Mouse (Mus musculus): Measurements from ENCODE around the gene Angpt4. TPM values are rescaled to one million over a fixed set of nuclear protein-coding genes. Genes with fewer than 3 reads are reported as not detected.

Angpt4 gene
- polyA plus RNA-seq, 1 experiment from 2014 or later: 0.06 TPM

GRCm38 (mm10) chr2:151948311-151948710, 37.3 kb downstream of the Angpt4 start:
- WGBS: 84% methylated on average over 7 of the region's 7 CpGs

DNA sequence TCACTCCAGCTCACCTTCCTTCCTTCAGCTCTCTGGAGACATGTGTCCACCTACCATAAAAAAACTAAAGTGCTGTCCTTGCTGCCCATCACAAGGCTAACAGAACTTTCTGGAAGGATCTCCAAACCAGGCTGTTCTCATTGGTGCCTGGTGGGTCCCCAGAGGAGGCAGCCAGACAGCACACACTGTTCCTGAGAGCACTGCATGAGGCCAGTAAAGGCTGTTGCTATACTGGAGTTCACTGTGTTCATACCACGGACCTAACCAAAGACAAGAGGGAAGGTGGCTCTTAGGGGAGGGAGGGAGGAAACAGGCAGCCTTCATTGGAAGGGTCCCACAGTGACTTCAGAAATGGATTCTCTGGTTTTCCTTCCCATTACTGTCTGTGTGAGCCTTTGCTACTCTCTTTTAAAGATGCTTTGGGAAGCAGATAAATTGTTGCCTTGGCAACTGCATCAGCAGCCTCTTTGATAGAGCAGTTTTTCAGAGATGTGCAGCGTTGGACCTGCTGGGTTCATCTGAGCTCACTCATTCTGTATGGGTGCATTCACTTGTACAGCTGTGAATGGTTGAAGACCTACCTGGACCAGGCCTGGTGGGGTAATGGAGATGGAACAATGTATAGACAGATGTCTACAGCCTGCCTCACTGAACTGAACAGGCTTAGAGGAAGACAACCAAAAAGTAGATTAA, 38.2 kb downstream of the Angpt4 start:
- Histone ChIP-seq H3K27ac (no peak overlapping the region), H3K4me3 (no peak overlapping the region)
- WGBS: 69% methylated on average over 2 of the region's 2 CpGs

More at GRCm38 (mm10) chr2:151948311-151948710, 37.3 kb downstream of the Angpt4 start:
- Histone ChIP-seq H3K9me3 (no peaks in the 10 kb centered on the region), H3K4me3 (no peak overlapping the region), H3K27me3 (ENCODE audit: poor library complexity, severe bottlenecking) (no peaks in the 10 kb centered on the region), H3K36me3 (replicated peaks) (no peaks in the 10 kb centered on the region), H3K4me1 (no peaks in the 10 kb centered on the region), H3K27ac (no peak overlapping the region)
- no peak for DNase-seq (ENCODE audit: extremely low spot score, low spot score)

GRCm38 (mm10) chr2:151953665-151954064, 42.7 kb downstream of the Angpt4 start:
- Histone ChIP-seq H3K4me1 (peaks cover under 1% of the 10 kb centered on the region), H3K9me3 (no peaks in the 10 kb centered on the region), H3K4me3 (no peak overlapping the region), H3K27ac (no peak overlapping the region), H3K27me3 (ENCODE audit: poor library complexity, severe bottlenecking) (no peaks in the 10 kb centered on the region), H3K36me3 (replicated peaks) (no peaks in the 10 kb centered on the region)
- no peak for DNase-seq (ENCODE audit: extremely low spot score, low spot score)
- 91% methylated on average over 8 of the region's 8 CpGs for WGBS

More for the DNA sequence above, 38.2 kb downstream of the Angpt4 start:
- H3K4me1 ChIP-seq: no peaks in the 10 kb centered on the region
- H3K27me3 ChIP-seq (ENCODE audit: poor library complexity, severe bottlenecking): no peaks in the 10 kb centered on the region
- no peaks in the 10 kb centered on the region for H3K36me3 ChIP-seq (replicated peaks)
- no peak for DNase-seq (ENCODE audit: extremely low spot score, low spot score)
- no peaks in the 10 kb centered on the region for H3K9me3 ChIP-seq

- Histone ChIP-seq H3K4me1 (peaks cover 27% of the 10 kb centered on the region), H3K27ac (no peak overlapping the region), H3K36me3 (replicated peaks) (no peaks in the 10 kb centered on the region), H3K9me3 (no peaks in the 10 kb centered on the region), H3K27me3 (ENCODE audit: poor library complexity, severe bottlenecking) (no peaks in the 10 kb centered on the region; the same call in 1 of the 2 replicates), H3K4me3 (no peak overlapping the region)
- WGBS: 86% methylated on average over 4 of the region's 4 CpGs
- DNase-seq (ENCODE audit: extremely low spot score, low spot score): no peak
Observed at GRCm38 (mm10) chr2:151956500-151957137, 45.6 kb downstream of the Angpt4 start.

DNA sequence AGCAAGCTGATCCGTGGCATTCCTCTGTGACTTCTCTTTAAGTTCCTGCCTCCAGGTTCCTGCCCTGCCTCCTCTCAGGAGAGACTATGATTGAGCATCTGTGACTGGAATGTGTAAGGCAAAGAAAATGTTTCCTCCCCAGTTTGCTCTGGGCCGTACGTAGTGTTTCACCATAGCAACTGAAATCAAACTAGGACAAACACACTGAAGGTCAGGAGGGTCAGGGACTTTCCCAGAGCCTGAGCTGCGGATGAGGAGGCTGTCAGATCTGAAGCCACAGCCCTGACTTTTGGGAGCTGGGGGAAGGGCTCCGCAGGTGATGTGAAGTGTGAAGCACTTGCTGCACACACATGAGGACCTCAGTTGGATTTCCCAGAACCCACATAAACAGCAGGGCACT, 48.3 kb downstream of the Angpt4 start:
- no peaks in the 10 kb centered on the region for H3K36me3 ChIP-seq (replicated peaks)
- no peak overlapping the region for H3K4me3 ChIP-seq
- 43% methylated on average over 5 of the region's 5 CpGs for WGBS
- peaks cover 54% of the 10 kb centered on the region for H3K4me1 ChIP-seq
- H3K27me3 ChIP-seq (ENCODE audit: poor library complexity, severe bottlenecking): peaks cover 16% of the 10 kb centered on the region
- H3K27ac ChIP-seq: no peak overlapping the region
- no peak for DNase-seq (ENCODE audit: extremely low spot score, low spot score)
- H3K9me3 ChIP-seq: no peaks in the 10 kb centered on the region

- WGBS: 48% methylated on average over 9 of the region's 9 CpGs
- H3K4me3 ChIP-seq: no peak overlapping the region
- H3K4me1 ChIP-seq: peaks cover 72% of the 10 kb centered on the region
- peak overlapping the region; percentile 31 for H3K27ac ChIP-seq
- DNase-seq (ENCODE audit: extremely low spot score, low spot score): no peak
- no peaks in the 10 kb centered on the region for H3K9me3 ChIP-seq
- H3K36me3 ChIP-seq (replicated peaks): no peaks in the 10 kb centered on the region
- H3K27me3 ChIP-seq (ENCODE audit: poor library complexity, severe bottlenecking): peaks cover 35% of the 10 kb centered on the region
Observed at GRCm38 (mm10) chr2:151961284-151962196, 50.5 kb downstream of the Angpt4 start.

- Histone ChIP-seq H3K4me1 (peaks cover 81% of the 10 kb centered on the region), H3K36me3 (replicated peaks) (peaks cover 2% of the 10 kb centered on the region), H3K27ac (0 out of 2 replicates have a peak overlapping the region, but pooled peaks have one; percentile 31), H3K27me3 (ENCODE audit: poor library complexity, severe bottlenecking) (peaks cover 38% of the 10 kb centered on the region), H3K4me3 (no peak overlapping the region), H3K9me3 (no peaks in the 10 kb centered on the region)
- 73% methylated on average over 10 of the region's 10 CpGs for WGBS
- no peak for DNase-seq (ENCODE audit: extremely low spot score, low spot score)
Observed at GRCm38 (mm10) chr2:151962474-151962873, 51.5 kb downstream of the Angpt4 start.

DNA sequence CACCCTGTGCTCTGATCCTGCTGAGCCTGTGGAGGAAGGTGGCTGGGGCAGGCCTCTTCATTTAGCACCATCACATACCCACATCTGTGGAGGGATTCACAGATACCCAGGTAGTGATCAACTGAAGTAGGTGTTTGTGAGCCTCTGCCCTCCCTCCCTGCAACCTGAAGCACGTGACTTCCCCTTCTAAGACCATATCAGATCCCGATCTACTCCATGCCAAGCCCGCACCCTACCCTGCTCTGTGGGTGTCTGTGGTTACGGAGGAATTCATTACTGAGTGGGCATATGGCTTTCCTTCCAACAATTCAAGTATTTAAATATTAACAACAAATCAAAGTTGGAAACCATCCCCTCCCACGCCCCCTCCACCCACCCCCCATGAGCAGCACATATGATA, 52.3 kb downstream of the Angpt4 start:
- 84% methylated on average over 5 of the region's 5 CpGs for WGBS
- peaks cover 11% of the 10 kb centered on the region for H3K36me3 ChIP-seq (replicated peaks)
- H3K9me3 ChIP-seq: no peaks in the 10 kb centered on the region
- no peak for DNase-seq (ENCODE audit: extremely low spot score, low spot score)
- no peak overlapping the region for H3K4me3 ChIP-seq
- H3K4me1 ChIP-seq: peaks cover 90% of the 10 kb centered on the region
- H3K27ac ChIP-seq: no peak overlapping the region
- peaks cover 38% of the 10 kb centered on the region for H3K27me3 ChIP-seq (ENCODE audit: poor library complexity, severe bottlenecking)

GRCm38 (mm10) chr2:151964052-151964451, 53.0 kb downstream of the Angpt4 start:
- H3K9me3 ChIP-seq: no peaks in the 10 kb centered on the region
- peak overlapping the region; percentile 20 for H3K27ac ChIP-seq
- peaks cover 18% of the 10 kb centered on the region for H3K36me3 ChIP-seq (replicated peaks)
- 3% methylated on average over 9 of the region's 9 CpGs for WGBS
- no peak for DNase-seq (ENCODE audit: extremely low spot score, low spot score)
- H3K4me1 ChIP-seq: peaks cover 92% of the 10 kb centered on the region
- peaks cover 38% of the 10 kb centered on the region for H3K27me3 ChIP-seq (ENCODE audit: poor library complexity, severe bottlenecking)
- H3K4me3 ChIP-seq: no peak overlapping the region; the same call in 1 of the 2 replicates

GRCm38 (mm10) chr2:151967176-151967750, 56.3 kb downstream of the Angpt4 start:
- Histone ChIP-seq H3K9me3 (no peaks in the 10 kb centered on the region), H3K27me3 (ENCODE audit: poor library complexity, severe bottlenecking) (peaks cover 58% of the 10 kb centered on the region), H3K4me3 (peak overlapping the region; percentile 52; the same call in 1 of the 2 replicates), H3K36me3 (replicated peaks) (peaks cover 34% of the 10 kb centered on the region), H3K4me1 (peaks cover 96% of the 10 kb centered on the region), H3K27ac (peak overlapping the region; percentile 84)
- WGBS: 19% methylated on average over 9 of the region's 9 CpGs
- DNase-seq (ENCODE audit: extremely low spot score, low spot score): no peak

- Histone ChIP-seq H3K27me3 (ENCODE audit: poor library complexity, severe bottlenecking) (peaks cover 61% of the 10 kb centered on the region), H3K4me1 (peaks cover 96% of the 10 kb centered on the region), H3K4me3 (peak overlapping the region; percentile 52; the same call in 1 of the 2 replicates), H3K36me3 (replicated peaks) (peaks cover 38% of the 10 kb centered on the region), H3K9me3 (no peaks in the 10 kb centered on the region), H3K27ac (peak overlapping the region; percentile 84)
- WGBS: 66% methylated on average over 2 of the region's 2 CpGs
- no peak for DNase-seq (ENCODE audit: extremely low spot score, low spot score)
Observed at GRCm38 (mm10) chr2:151967792-151968191, 56.8 kb downstream of the Angpt4 start.

- no peaks in the 10 kb centered on the region for H3K9me3 ChIP-seq
- peak overlapping the region; percentile 52 for H3K4me3 ChIP-seq
- peak overlapping the region; percentile 84; the same call in 1 of the 2 replicates for H3K27ac ChIP-seq
- H3K36me3 ChIP-seq (replicated peaks): peaks cover 38% of the 10 kb centered on the region
- WGBS: 81% methylated on average over 8 of the region's 8 CpGs
- peaks cover 96% of the 10 kb centered on the region for H3K4me1 ChIP-seq
- peaks cover 61% of the 10 kb centered on the region for H3K27me3 ChIP-seq (ENCODE audit: poor library complexity, severe bottlenecking)
- no peak for DNase-seq (ENCODE audit: extremely low spot score, low spot score)
Observed at GRCm38 (mm10) chr2:151968451-151968850, 57.4 kb downstream of the Angpt4 start.

Measured in forebrain, embryonic 10.5 days (tissue).